Mouse (Mus musculus): ENCODE results near the gene Plcxd1.
"Not testable (repeated sequence)": the region's sequence is repeated elsewhere in the genome, so short reads cannot be mapped to it uniquely, and the experiment has no call there.

The Plcxd1 gene

DNA sequence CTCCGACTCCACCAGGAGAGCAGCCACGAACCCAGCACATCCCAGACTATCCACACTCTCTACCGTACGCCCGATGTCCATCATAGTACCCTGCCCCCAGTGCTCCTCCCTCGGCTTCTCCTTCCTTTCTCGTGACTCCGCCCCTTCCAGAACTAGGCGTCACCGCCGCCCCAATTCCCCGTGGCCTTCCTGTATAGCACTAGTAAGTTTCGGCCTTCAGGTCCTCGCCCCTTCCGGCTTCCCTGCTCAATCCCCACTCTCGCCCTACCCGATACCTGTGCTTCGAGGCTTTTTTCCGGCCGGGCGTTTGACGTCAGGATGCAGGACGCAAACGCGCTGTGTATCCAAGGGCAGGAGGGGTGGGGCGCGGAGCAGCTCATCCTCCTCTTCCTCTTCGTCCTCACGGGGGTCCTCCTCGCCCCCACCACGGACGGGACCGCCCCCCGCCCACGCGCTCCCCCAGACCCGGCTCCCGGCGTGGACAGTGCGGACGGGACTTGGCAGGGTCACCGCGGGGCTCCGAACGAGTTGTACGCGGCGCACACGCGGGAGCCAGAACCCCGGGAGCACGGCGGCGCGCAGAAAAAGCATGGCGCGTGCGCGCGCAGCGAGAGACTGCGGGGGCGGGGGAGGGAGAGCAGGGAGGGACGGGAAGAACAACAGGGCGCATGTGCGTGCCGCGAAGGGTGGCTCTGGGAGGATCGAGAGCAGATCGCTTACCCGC lies 8.0 kb downstream of the Plcxd1 start, which contains the start of gene Gtpbp6:
TSS of gene Gtpbp6 (minus strand) at position 617 of the 724 bp plus-strand sequence.
- peak; percentile 98 for DNase-seq

DNA sequence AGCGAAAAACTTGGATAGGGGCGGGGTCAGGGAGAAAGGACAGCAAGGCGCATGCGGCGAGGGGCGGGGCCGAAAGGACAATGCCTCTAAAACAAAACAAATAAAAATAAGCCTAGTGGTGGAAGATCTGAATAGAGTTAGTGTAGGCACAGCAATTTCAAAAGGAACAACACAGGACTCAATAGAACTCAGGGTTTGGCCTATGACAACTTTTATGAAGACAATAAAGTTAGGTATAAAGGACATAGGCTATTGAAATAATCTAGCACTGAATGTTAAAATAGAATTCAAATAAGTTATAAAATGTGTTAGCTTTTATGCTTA lies 8.5 kb downstream of the Plcxd1 start:
- DNase-seq: no peak

DNA sequence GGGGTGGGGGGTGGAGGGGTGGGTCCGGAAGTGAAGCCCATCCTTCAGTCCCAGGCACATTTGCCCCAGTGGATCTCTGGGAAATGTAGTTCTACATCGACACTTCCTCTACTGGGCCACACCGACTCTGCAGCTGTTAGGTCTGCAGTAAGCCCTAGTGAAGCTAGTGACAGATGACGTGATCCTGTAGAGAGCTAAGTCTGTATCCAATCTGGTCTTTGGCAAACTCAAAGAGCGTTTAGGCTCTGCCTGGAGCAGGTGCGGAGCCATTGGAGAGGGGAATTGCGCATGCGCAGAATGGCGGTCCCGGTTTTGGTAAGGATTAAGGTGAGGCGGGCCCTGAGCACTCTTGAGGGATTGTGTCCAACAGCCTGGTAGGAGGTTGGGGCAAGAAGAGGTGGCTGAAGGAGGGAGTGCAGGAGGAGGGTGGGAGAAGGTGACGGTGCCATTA lies 10.2 kb downstream of the Plcxd1 start, which contains the start of gene Zfp605:
TSS of gene Zfp605 (plus strand) at position 102 of the 451 bp plus-strand sequence.
- DNase-seq: peak; percentile 89

DNA sequence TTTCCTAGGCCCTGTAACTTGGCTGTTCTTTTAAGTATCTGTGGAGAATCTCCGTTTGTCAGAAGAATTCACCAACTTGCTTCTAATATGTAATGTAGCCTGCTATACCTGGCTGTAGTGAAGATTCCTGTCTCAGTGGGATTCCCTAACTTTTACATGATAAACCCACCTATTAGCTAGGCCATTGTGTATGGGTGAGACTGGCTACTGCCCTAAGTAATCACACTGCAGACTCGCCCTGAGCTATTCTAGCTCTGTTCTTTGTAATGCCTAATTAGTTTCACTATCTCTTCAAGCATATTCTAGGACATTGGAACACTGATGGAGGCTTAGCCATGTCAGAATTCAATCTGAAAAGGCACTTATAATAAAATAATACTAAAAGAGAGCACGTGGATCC lies 22.6 kb downstream of the Plcxd1 start:
- DNase-seq: not testable (repeated sequence)

DNA sequence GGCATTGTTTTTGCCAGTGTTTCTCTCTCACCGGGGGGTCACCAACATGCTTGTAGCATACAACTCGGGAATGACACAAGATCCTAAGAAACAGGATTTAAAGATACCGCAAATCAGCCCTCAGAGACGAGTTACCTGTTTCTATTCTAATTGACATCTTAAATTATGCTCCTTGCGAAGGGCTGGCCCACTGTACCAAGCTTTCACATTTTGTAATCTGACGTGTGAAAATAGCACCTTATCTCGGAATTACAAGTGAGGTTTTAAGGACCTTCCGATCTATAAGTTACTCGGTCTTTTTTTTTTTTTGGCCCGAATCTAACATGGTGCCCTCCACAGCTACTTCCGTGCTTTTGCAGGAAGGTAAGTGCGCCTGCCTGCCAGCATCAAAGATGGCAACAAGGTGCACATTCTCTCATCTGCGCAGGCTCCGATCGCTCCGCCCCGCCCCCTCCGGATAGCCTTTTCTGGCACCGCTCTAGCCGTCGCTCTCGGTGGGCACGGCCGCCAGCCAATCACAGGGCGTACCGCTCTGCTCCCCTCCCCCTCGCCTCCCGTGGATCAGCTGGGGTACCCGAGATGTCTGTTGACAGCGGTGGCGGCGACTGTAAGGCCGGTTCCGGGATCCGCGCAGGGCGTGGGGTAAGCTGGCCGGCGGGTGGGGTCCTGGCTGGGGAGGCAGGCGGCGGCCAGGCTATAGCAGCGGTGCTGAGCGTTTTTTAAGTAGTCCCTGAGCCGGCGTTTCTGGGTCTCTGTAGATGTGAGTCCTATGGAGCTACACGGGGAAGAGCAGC lies 35.7 kb downstream of the Plcxd1 start, which contains the start of gene Chfr:
TSS of gene Chfr (plus strand) at position 550 of the 794 bp plus-strand sequence.
- DNase-seq: peak; percentile 100

DNA sequence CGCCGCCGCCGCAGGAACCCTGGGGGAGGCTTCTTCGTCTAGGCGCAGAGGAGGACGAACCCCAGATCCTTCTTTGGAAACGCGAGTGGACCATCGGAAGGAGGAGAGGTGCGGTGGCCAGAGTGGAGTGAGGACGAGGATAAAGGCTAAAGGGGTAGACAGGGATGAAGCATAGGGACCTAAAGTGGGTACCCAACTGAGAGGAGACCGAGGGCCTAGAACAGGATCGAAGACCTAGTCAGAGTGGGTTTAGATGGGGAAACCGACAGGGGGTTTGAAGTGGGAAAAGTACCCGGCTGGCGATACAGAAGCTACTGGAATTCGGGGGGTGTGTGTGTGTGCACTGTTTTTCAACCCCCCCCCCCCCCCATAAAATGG lies 36.3 kb downstream of the Plcxd1 start:
- no peak for DNase-seq

DNA sequence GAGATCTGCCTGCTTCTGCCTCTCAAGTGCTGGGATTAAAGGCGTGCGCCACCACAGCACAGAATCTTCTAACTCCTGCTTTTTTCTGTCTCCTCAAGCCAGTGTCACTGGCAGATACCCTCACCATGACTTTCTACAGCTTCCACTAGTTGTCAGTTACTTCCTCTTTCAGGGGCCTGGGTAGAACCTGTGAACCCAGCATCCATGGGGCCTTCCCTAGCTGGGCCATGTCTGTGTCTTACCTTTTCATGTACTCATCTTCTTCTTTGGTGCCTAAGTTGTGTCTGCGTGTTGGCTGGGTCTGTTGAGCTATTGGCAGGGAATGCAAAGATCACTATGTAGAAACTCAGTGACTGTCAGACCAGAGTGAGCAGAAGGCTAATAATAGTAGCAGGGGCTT lies 38.0 kb downstream of the Plcxd1 start:
- DNase-seq: no peak

DNA sequence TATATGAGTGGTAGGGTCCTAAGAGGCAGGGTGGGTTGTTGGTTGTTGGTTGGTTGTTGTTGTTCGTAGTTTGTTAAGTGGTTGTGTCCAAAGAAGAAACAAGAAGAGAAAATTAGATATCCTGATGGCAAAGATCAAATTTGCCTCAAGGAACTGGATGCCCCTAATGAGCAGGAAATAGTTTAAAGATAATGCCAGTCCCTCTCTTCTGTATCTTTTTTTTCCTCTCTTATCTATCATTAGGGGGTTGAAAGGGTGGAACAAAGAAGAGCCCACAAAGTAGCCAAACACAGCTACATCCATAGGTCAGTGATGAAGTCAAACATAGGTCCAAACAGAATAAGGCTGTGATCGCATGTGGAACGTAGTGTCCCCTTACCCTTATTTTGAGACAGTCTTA lies 39.6 kb downstream of the Plcxd1 start:
- no peak for DNase-seq

DNA sequence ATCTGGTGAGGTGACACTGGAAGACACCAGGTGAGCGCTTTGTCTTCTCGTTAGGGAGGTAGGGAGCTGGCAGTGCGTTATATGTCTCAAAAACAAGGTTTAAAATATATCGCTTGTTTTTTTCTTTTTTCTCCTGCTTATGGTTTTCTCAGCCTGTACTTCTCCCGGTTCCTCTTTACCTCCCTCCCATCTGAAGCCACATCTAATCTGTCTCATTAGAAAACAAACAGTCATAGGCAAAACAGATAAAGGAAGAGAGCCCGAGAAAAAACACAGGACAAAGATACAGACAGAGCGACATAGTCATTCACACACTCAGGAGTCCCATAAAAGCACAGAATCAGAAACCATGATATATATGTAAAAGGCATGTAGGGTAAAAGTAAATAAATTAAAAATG lies 40.7 kb downstream of the Plcxd1 start:
- no peak for DNase-seq

DNA sequence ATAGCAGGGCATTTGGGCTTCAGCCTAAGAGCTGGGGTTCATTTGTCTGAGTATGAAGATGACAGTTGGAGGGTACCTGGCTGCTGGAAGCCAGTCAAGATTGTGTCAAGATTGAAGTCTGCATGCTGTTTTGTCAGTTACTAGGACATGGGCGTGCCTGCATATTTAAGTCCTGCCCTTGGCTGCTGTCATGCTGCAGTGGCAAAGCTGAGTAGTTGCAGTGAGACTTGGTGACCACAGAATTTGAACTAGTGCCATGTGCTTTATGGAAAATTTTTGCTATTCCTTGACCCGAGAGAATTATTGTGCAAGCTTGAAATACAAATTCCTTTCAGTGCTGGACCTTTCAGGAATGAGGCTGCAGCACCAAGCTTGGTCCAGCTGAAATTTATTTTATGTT lies 42.5 kb downstream of the Plcxd1 start:
- no peak for DNase-seq

DNA sequence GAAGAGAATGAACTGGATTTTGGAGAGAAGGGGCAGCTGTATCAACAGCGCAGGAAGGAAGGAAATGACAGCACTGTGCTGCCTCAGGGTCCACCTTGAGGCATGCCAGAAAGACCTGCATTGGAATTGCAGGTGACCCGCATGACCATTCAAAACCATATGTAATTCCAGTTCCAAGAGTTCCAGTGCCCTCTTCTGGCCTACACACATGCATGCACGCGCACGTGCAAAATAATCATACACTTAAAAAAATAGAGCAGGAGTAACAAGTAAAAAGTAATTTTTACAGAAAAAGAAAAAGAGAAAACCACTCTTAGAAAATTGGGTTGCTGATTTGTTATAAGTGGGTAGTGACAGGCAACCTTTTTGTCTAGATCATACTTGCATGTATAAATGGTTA lies 43.2 kb downstream of the Plcxd1 start:
- DNase-seq: peak; percentile 42

Measured in thymus, postnatal 14 days (tissue).